Mouse (Mus musculus) left cerebral cortex, postnatal 10 days (tissue): ENCODE measurements around the gene Dffa. TPM values are rescaled to one million over a fixed set of nuclear protein-coding genes. Genes with fewer than 3 reads are reported as not detected.
"Not testable (repeated sequence)": the region's sequence is repeated elsewhere in the genome, so short reads cannot be mapped to it uniquely, and the experiment has no call there.

Experiments
- DNase-seq, 2 experiments: peaks; one replicate each; pipeline ENCODE4 v3.0.0; 2021 to 2022; ENCODE audit warnings: low spot score in 2 of 2, mixed read lengths in 1 of 2; ENCODE audit errors: extremely low spot score in 1 of 2
- intact Hi-C: fragments of 180-260 bp; cut with DNase I; formaldehyde crosslinking; loops from one replicate; pipeline ENCODE4 v1.15.1; 2025
- total RNA-seq, 2 experiments: library from RNA; stranded (reverse); gene quantifications; 2 replicates each; pipeline ENCODE4 v1.2.3; 2021

Gene Dffa
- total RNA-seq, 2 experiments from 2014 or later = 55.8 to 62.7 TPM

- intact Hi-C loops = no loop called here
- DNase-seq = no peak
Measured at GRCm38 (mm10) chr4:149091364-149091763, 12.6 kb upstream of the Dffa start.

GRCm38 (mm10) chr4:149097956-149098355 is 6.0 kb upstream of the Dffa start:
- DNase-seq = no peak
- intact Hi-C loops = no loop called here

GRCm38 (mm10) chr4:149098571-149098970 is 5.4 kb upstream of the Dffa start:
- intact Hi-C loops = no loop called here
- DNase-seq = no peak

GRCm38 (mm10) chr4:149099369-149100017 is 4.5 kb upstream of the Dffa start, which contains the start of gene Pex14:
TSS of gene Pex14 (minus strand) at chr4:149099876.
- DNase-seq = peak; percentile 89 to 92
- intact Hi-C loops = no loop called here

- intact Hi-C loops, DNase-seq: not testable (repeated sequence)
Measured at GRCm38 (mm10) chr4:149100449-149100848, 3.5 kb upstream of the Dffa start.

- no peak for DNase-seq
- intact Hi-C loops = no loop called here
Measured at GRCm38 (mm10) chr4:149101456-149101855, 2.5 kb upstream of the Dffa start.

- intact Hi-C loops, DNase-seq: not testable (repeated sequence)
Measured at GRCm38 (mm10) chr4:149119978-149120562, 16.1 kb downstream of the Dffa start.

- intact Hi-C loops = no loop called here
Measured at GRCm38 (mm10) chr4:149123432-149123831, 19.5 kb downstream of the Dffa start.

GRCm38 (mm10) chr4:149125341-149126114 is 21.6 kb downstream of the Dffa start:
- intact Hi-C loops = no loop called here
- no peak for DNase-seq

More at GRCm38 (mm10) chr4:149123432-149123831, 19.5 kb downstream of the Dffa start:
- DNase-seq = no peak

- no peak for DNase-seq
- intact Hi-C loops = no loop called here
Measured at GRCm38 (mm10) chr4:149126115-149126509, 22.2 kb downstream of the Dffa start.

- DNase-seq = no peak
- intact Hi-C loops = no loop called here
Measured at GRCm38 (mm10) chr4:149126663-149127062, 22.7 kb downstream of the Dffa start, which contains the start of gene Cort. TSS of gene Cort (minus strand) at chr4:149126763.

- intact Hi-C loops = no loop called here
- no peak for DNase-seq
Measured at GRCm38 (mm10) chr4:149128467-149128866, 24.5 kb downstream of the Dffa start.

GRCm38 (mm10) chr4:149131021-149131752 is 27.2 kb downstream of the Dffa start:
- DNase-seq = no peak
- intact Hi-C loops = no loop called here

GRCm38 (mm10) chr4:149131789-149132565 is 28.0 kb downstream of the Dffa start:
- DNase-seq = no peak
- intact Hi-C loops = no loop called here

- intact Hi-C loops = no loop called here
- DNase-seq = no peak
Measured at GRCm38 (mm10) chr4:149133395-149133794, 29.4 kb downstream of the Dffa start.

- intact Hi-C loops = no loop called here
Measured at GRCm38 (mm10) chr4:149136116-149136850, 32.3 kb downstream of the Dffa start.

GRCm38 (mm10) chr4:149136982-149137770 is 33.2 kb downstream of the Dffa start, which contains the start of gene Cenps:
TSS of gene Cenps (minus strand) at chr4:149137629.
- DNase-seq = peak; percentile 78 to 95
- intact Hi-C loops = no loop called here

More at GRCm38 (mm10) chr4:149136116-149136850, 32.3 kb downstream of the Dffa start:
- no peak for DNase-seq
